Mouse (Mus musculus) MEL (cell line): ENCODE results near the gene Srrm3.

Experiments
- CTCF ChIP-seq, 3 experiments: IDR thresholded peaks in 2 of 3; conservative IDR thresholded peaks in 1 of 3; 2 replicates each; pipeline ENCODE4 v1.5.1; 2011 to 2012; ENCODE audit warnings: low read length in 3 of 3, low read depth in 2 of 3, mild to moderate bottlenecking in 2 of 3, improper control_type of control experiment in 1 of 3, inconsistent platforms in 1 of 3, mixed read lengths in 1 of 3, moderate library complexity in 1 of 3; ENCODE audit not compliant: control insufficient read depth in 1 of 3, insufficient read depth in 1 of 3, poor library complexity in 1 of 3, severe bottlenecking in 1 of 3
- ETS1 ChIP-seq: IDR thresholded peaks from 2 replicates; pipeline ENCODE4 v1.6.1; 2012; ENCODE audit warnings: low read depth, mild to moderate bottlenecking, inconsistent platforms, low read length, improper control_type of control experiment, moderate library complexity
- NRF1 ChIP-seq: IDR thresholded peaks from 2 replicates; pipeline ENCODE4 v1.6.1; 2014; ENCODE audit warnings: low read depth, mild to moderate bottlenecking, inconsistent platforms, low read length, improper control_type of control experiment, moderate library complexity; ENCODE audit not compliant: poor library complexity, insufficient read depth, severe bottlenecking
- POLR2A ChIP-seq, 2 experiments: IDR thresholded peaks; 2 replicates each; pipeline ENCODE4 v1.6.1; 2011 to 2012; ENCODE audit warnings: low read length in 2 of 2, mild to moderate bottlenecking in 2 of 2, control low read depth in 1 of 2, improper control_type of control experiment in 1 of 2, low read depth in 1 of 2, moderate library complexity in 1 of 2; ENCODE audit not compliant: control insufficient read depth in 1 of 2, insufficient read depth in 1 of 2, poor library complexity in 1 of 2
- RCOR1 ChIP-seq: IDR thresholded peaks from 2 replicates; pipeline ENCODE4 v1.6.1; 2012; ENCODE audit warnings: low read depth, mild to moderate bottlenecking, inconsistent platforms, low read length, improper control_type of control experiment
- ZC3H11A ChIP-seq: IDR thresholded peaks from 2 replicates; pipeline ENCODE4 v1.6.1; 2012; ENCODE audit warnings: low read depth, mild to moderate bottlenecking, inconsistent platforms, low read length, improper control_type of control experiment
- ZMIZ1 ChIP-seq: IDR thresholded peaks from 2 replicates; pipeline ENCODE4 v1.6.1; 2012; ENCODE audit warnings: low read depth, mild to moderate bottlenecking, inconsistent platforms, low read length, improper control_type of control experiment, moderate library complexity

DNA sequence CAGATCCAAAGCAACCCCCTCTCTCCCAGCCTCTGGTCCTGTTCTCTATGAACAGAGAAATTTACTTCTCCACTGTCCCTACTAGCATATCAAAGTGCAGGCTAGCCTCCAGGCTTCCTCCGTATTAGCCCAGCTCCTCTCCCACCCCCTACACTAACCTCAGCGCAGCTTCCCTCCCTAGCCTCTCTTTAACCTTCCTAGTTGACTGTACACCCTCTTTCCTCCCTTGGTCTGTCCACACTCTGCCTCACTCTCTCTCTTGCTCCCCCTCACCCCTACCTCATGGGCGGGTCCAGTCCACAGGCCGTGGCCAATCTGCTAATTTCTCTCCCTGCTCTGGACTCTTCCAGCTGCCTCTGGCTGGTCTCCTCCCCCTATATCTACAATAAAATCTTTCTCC lies 83.6 kb downstream of the Srrm3 start:
- TF ChIP-seq ETS1 (no peak), NRF1 (no peak), POLR2A (IDR thresholded peaks at IDR 0.05; ENCODE audit: control insufficient read depth in 1 of 2, insufficient read depth in 1 of 2, low read depth in 1 of 2, low read length in 2 of 2, poor library complexity in 1 of 2) (no peak), ZMIZ1 (no peak), RCOR1 (no peak), CTCF (IDR thresholded peaks at IDR 0.05 in 2 of 3, conservative IDR thresholded peaks at IDR 0.05 in 1 of 3; ENCODE audit: control insufficient read depth in 1 of 3, insufficient read depth in 1 of 3, low read depth in 2 of 3, low read length in 3 of 3, poor library complexity in 1 of 3, severe bottlenecking in 1 of 3) (no peak), ZC3H11A (no peak)
